In the genomic region with DNA sequence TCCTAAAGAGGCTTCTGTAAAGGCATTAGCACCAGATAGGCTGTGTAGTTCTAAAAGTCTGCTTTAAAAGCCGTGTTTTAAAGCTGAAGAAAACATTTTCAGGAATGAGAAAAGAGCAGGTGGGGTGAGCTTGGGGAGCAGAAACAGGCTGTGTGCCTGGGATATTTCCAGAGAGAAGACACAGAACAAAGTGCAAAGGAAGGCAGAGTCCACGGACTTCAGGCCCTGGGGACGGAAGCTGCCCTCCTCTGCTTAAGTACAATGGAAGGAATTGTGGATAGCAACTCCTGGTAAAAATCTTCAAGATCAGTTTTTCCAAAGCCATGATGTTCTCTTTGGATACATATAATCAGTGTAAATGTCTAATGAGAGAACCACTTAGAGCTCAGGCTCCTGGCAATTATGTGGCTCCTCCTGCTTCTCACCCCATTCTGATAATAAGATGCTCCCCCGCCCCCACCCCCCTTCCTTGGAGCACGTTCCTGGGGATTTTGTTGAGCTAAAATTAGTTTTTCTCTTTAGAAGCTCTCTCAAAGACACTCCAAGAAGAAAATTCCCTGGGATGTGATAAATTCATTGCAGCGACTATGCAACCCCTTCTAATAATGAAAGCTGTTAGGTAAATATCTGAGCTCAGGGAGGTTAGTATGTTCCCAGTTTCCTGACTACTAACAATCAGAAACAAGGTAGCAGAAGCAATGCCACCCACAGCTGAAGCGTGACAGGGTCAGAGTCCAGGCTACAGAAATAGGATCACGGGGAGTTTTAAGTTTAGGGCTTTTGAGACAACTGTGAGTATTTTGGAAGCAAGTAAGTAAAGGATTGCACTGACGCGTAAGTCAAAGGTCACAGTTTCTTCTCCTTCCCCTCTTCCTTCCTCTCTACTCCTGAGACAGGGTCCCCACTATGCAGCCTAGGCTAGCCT, we compare ENCODE assay signal across 26 mouse cellular contexts. TPM values are rescaled to one million over a fixed set of nuclear protein-coding genes. Genes with fewer than 3 reads are reported as not detected.
A peak's percentile ranks its signal among the peaks of the same experiment; 100 is the strongest.
DNase-seq lines count a peak whose midpoint lies in the region; ATAC-seq and TF ChIP-seq lines count a peak whose summit lies in the region.
"Had no signal": no experiment of that assay in that cellular context is flagged by ENCODE, and none has a peak within 500 bp of the region (broad histone marks: within the 10 kb centered on the region; RNA-seq: fewer than 3 reads in every experiment).

No protein-coding gene starts in this region.

- H3K27me3 ChIP-seq in forebrain, postnatal 0 days (ENCODE audit: insufficient read depth, low read length), result no peaks in the 10 kb centered on the region
- no peaks in the 10 kb centered on the region for H3K27me3 ChIP-seq in forebrain, embryonic 12.5 days
- no peaks in the 10 kb centered on the region for H3K27me3 ChIP-seq in lung, embryonic 14.5 days (ENCODE audit: insufficient read depth, low read length)
- H3K27me3 ChIP-seq in midbrain, embryonic 16.5 days (ENCODE audit: control insufficient read depth, insufficient read depth, low read depth, low read length), result no peaks in the 10 kb centered on the region
- H3K27me3 ChIP-seq: heart, embryonic 15.5 days; megakaryocyte, embryonic 14.5 days; Patski had no signal

- H3K27ac ChIP-seq in forebrain, postnatal 0 days (ENCODE audit: low read depth, low read length), result peak overlapping the region; percentile 17
- no peak overlapping the region for H3K27ac ChIP-seq in forebrain, embryonic 12.5 days
- H3K27ac ChIP-seq in lung, embryonic 14.5 days (ENCODE audit: low read depth), result no peak overlapping the region
- H3K27ac ChIP-seq in midbrain, embryonic 16.5 days (ENCODE audit: low read length), result no peak overlapping the region
- H3K27ac ChIP-seq: forebrain, embryonic 10.5 days; heart, embryonic 15.5 days; hindbrain, postnatal 0 days had no signal

- H3K4me1 ChIP-seq in forebrain, postnatal 0 days (ENCODE audit: insufficient read depth), result no peaks in the 10 kb centered on the region
- H3K4me1 ChIP-seq in forebrain, embryonic 12.5 days, result peaks cover 23% of the 10 kb centered on the region
- no peaks in the 10 kb centered on the region for H3K4me1 ChIP-seq in lung, embryonic 14.5 days (ENCODE audit: insufficient read depth)
- H3K4me1 ChIP-seq in lung, adult 2 months (ENCODE audit: control insufficient read depth, insufficient read depth, low read length), result no peaks in the 10 kb centered on the region
- peaks cover 10% of the 10 kb centered on the region for H3K4me1 ChIP-seq in midbrain, embryonic 16.5 days (ENCODE audit: control insufficient read depth, insufficient read depth, low read length)

- no peaks in the 10 kb centered on the region for H3K9me3 ChIP-seq in forebrain, postnatal 0 days (ENCODE audit: low read length)
- H3K9me3 ChIP-seq in forebrain, embryonic 12.5 days, result no peaks in the 10 kb centered on the region
- no peaks in the 10 kb centered on the region for H3K9me3 ChIP-seq in lung, embryonic 14.5 days (ENCODE audit: low read depth, low read length)
- H3K9me3 ChIP-seq in midbrain, embryonic 16.5 days (replicated peaks; ENCODE audit: control insufficient read depth, low read length, poor library complexity, severe bottlenecking), result no peaks in the 10 kb centered on the region
- H3K9me3 ChIP-seq: forebrain, embryonic 10.5 days; heart, embryonic 15.5 days; megakaryocyte, embryonic 14.5 days had no signal

- TF ChIP-seq CTCF in forebrain, postnatal 0 days (IDR thresholded peaks at IDR 0.05; ENCODE audit: low read depth), result no peak
- no peak for TF ChIP-seq CTCF in lung, embryonic 14.5 days (IDR thresholded peaks at IDR 0.05; ENCODE audit: low read depth)
- no peak for TF ChIP-seq CTCF in lung, adult 2 months (IDR thresholded peaks at IDR 0.05; ENCODE audit: insufficient read depth, low read length)

- H3K4me3 ChIP-seq in forebrain, postnatal 0 days (ENCODE audit: low read depth, low read length), result no peak overlapping the region
- no peak overlapping the region for H3K4me3 ChIP-seq in forebrain, embryonic 12.5 days (replicated peaks)
- no peak overlapping the region for H3K4me3 ChIP-seq in lung, embryonic 14.5 days (ENCODE audit: low read depth, low read length)
- H3K4me3 ChIP-seq in lung, adult 2 months (replicated peaks; ENCODE audit: extremely low read depth, low read depth, low read length), result no peak overlapping the region
- H3K4me3 ChIP-seq in midbrain, embryonic 16.5 days (ENCODE audit: low read depth, low read length), result no peak overlapping the region
- H3K4me3 ChIP-seq: forebrain, embryonic 10.5 days; heart, embryonic 15.5 days; megakaryocyte, embryonic 14.5 days; myocyte had no signal

- no peaks in the 10 kb centered on the region for H3K36me3 ChIP-seq in forebrain, postnatal 0 days (ENCODE audit: insufficient read depth)
- no peaks in the 10 kb centered on the region for H3K36me3 ChIP-seq in forebrain, embryonic 12.5 days (replicated peaks)
- H3K36me3 ChIP-seq in lung, embryonic 14.5 days (ENCODE audit: insufficient read depth), result no peaks in the 10 kb centered on the region
- no peaks in the 10 kb centered on the region for H3K36me3 ChIP-seq in midbrain, embryonic 16.5 days (ENCODE audit: control insufficient read depth, insufficient read depth, low read length)
- H3K36me3 ChIP-seq: forebrain, embryonic 10.5 days; heart, embryonic 15.5 days had no signal

- no peak for TF ChIP-seq POLR2A in lung, adult 2 months (IDR thresholded peaks at IDR 0.05; ENCODE audit: borderline replicate concordance, extremely low read depth, low read depth, low read length)

- DNase-seq in forebrain, postnatal 0 days, result no peak
- DNase-seq in lung, embryonic 14.5 days, result peak; percentile 4
- no peak for DNase-seq in lung, adult 2 months
- DNase-seq in kidney, postnatal 25 days, result peak; percentile 47 to 72
- peak; percentile 44 for DNase-seq in yolk sac, embryonic 10.5 days (ENCODE audit: low spot score)
- no peak for DNase-seq in cerebellum, adult 9-10 months
- DNase-seq: adrenal gland, postnatal 14 days; cerebellum, adult 2 months; gastrocnemius, postnatal 14 days; heart, adult 18-20 months; midbrain, embryonic 14.5 days; retina, postnatal 1 day; right cerebral cortex, postnatal 4 days; thymus, postnatal 36 days had no signal

- H3K4me2 ChIP-seq in forebrain, postnatal 0 days (ENCODE audit: low read depth), result no peak overlapping the region
- no peak overlapping the region for H3K4me2 ChIP-seq in forebrain, embryonic 12.5 days
- H3K4me2 ChIP-seq in lung, embryonic 14.5 days, result no peak overlapping the region
- H3K4me2 ChIP-seq in midbrain, embryonic 16.5 days (ENCODE audit: low read length), result no peak overlapping the region
- H3K4me2 ChIP-seq: heart, embryonic 15.5 days had no signal

- peak; percentile 40; the same call in 1 of the 2 replicates for ATAC-seq in forebrain, postnatal 0 days
- ATAC-seq in forebrain, embryonic 12.5 days (ENCODE audit: low FRiP score), result no peak
- ATAC-seq in lung, embryonic 14.5 days (ENCODE audit: insufficient read depth), result no peak
- no peak for ATAC-seq in midbrain, embryonic 16.5 days
- ATAC-seq: activated CD4-positive, CD25-positive, alpha-beta regulatory T cell, adult 4 months; CD4-positive, CD25-positive, alpha-beta regulatory T cell, adult 4 months; hindbrain, postnatal 0 days; Patski had no signal

- no peak overlapping the region for H3K9ac ChIP-seq in forebrain, postnatal 0 days
- H3K9ac ChIP-seq in forebrain, embryonic 12.5 days, result no peak overlapping the region
- no peak overlapping the region for H3K9ac ChIP-seq in lung, embryonic 14.5 days
- no peak overlapping the region for H3K9ac ChIP-seq in midbrain, embryonic 16.5 days (ENCODE audit: low read depth, low read length)
- H3K9ac ChIP-seq: heart, embryonic 15.5 days had no signal

- WGBS in forebrain, postnatal 0 days, result 48% methylated on average over 10 of the region's 10 CpGs
- 57% methylated on average over 10 of the region's 10 CpGs for WGBS in forebrain, embryonic 12.5 days
- WGBS in lung, embryonic 14.5 days, result 57% methylated on average over 10 of the region's 10 CpGs
- 67% methylated on average over 10 of the region's 10 CpGs for WGBS in lung, adult 2 months
- WGBS in midbrain, embryonic 16.5 days, result 58% methylated on average over 10 of the region's 10 CpGs

RNA-seq across cellular contexts. Expression of a gene that starts 40.3 kb away (rescaled TPM):
- total RNA-seq in forebrain, postnatal 0 days (2014; rRNA removed), result 493 and 1,038 TPM in 2 replicates
- polyA plus RNA-seq in forebrain, postnatal 0 days (2015; fragmentation: Nextera tagmentation; extraction: Ambion mirVana), result 145 and 199 TPM in 2 replicates
- polyA plus RNA-seq in forebrain, embryonic 12.5 days (2016; fragmentation: Nextera tagmentation; extraction: Ambion mirVana), result 198 and 203 TPM in 2 replicates
- 281 and 321 TPM in 2 replicates for polyA plus RNA-seq in lung, embryonic 14.5 days (2014; fragmentation: Nextera tagmentation; extraction: Ambion mirVana)
- 175 and 177 TPM in 2 replicates for polyA plus RNA-seq in lung, adult 2 months (2012; rRNA removed)
- polyA plus RNA-seq in midbrain, embryonic 16.5 days (2015; fragmentation: Nextera tagmentation; extraction: Ambion mirVana), result 81.0 and 95.8 TPM in 2 replicates

RNA-seq across cellular contexts. Expression of a gene that starts 57.9 kb away (rescaled TPM):
- 7.5 and 8.2 TPM in 2 replicates for total RNA-seq in forebrain, postnatal 0 days (2014; rRNA removed)
- polyA plus RNA-seq in forebrain, postnatal 0 days (2015; fragmentation: Nextera tagmentation; extraction: Ambion mirVana), result 7.4 and 10.0 TPM in 2 replicates
- polyA plus RNA-seq in forebrain, embryonic 12.5 days (2016; fragmentation: Nextera tagmentation; extraction: Ambion mirVana), result 0.87 and 1.2 TPM in 2 replicates
- polyA plus RNA-seq in lung, embryonic 14.5 days (2014; fragmentation: Nextera tagmentation; extraction: Ambion mirVana), result not detected in 2 replicates
- not detected in 2 replicates for polyA plus RNA-seq in lung, adult 2 months (2012; rRNA removed)
- 0.44 and 0.82 TPM in 2 replicates for polyA plus RNA-seq in midbrain, embryonic 16.5 days (2015; fragmentation: Nextera tagmentation; extraction: Ambion mirVana)
- total RNA-seq: adrenal gland, postnatal 14 days; gastrocnemius, postnatal 14 days; heart, adult 18-20 months; hematopoietic stem cell, adult 5-6 weeks; neutrophil, adult 5-6 weeks had no signal
- polyA plus RNA-seq: activated CD4-positive, CD25-positive, alpha-beta regulatory T cell, adult 4 months; forebrain, embryonic 10.5 days; myocyte; Patski had no signal

Comparison
In these comparisons a context has a peak if more than half of its experiments do, and no peak if none do; other contexts are left out.
1. DNase-seq: peak in lung, embryonic 14.5 days (single experiment), kidney, postnatal 25 days (2 of 2) and yolk sac, embryonic 10.5 days (single experiment); none in forebrain, postnatal 0 days (single experiment), lung, adult 2 months (single experiment) and cerebellum, adult 9-10 months (single experiment).